Mouse (Mus musculus) liver, adult 2 months (tissue): Measurements from ENCODE around the gene Klhdc8a. TPM values are rescaled to one million over a fixed set of nuclear protein-coding genes. Genes with fewer than 3 reads are reported as not detected.

Experiments
- DNase-seq: peaks from one replicate; pipeline ENCODE4 v3.0.0-alpha.2; 2011; ENCODE audit warnings: low read depth, low spot score; ENCODE audit errors: extremely low read depth
- H3K27ac ChIP-seq: fragments of 200-500 bp; replicated peaks from 2 replicates; pipeline ENCODE4 v1.5.1; 2012; ENCODE audit warnings: low read depth, mild to moderate bottlenecking, control low read depth, inconsistent platforms, low read length; ENCODE audit not compliant: insufficient read depth
- H3K27me3 ChIP-seq: fragments of 200-500 bp; 2 replicates; pipeline ENCODE4 v1.6.1; 2012; ENCODE audit warnings: mild to moderate bottlenecking, moderate library complexity, low read length, inconsistent platforms; ENCODE audit not compliant: control insufficient read depth, insufficient read depth
- H3K36me3 ChIP-seq: fragments of 200-500 bp; 2 replicates; pipeline ENCODE4 v1.6.1; 2012; ENCODE audit warnings: low read length, inconsistent platforms; ENCODE audit not compliant: control insufficient read depth, insufficient read depth
- H3K4me1 ChIP-seq: fragments of 200-500 bp; 2 replicates; pipeline ENCODE4 v1.6.1; 2011; ENCODE audit warnings: low read length; ENCODE audit not compliant: control insufficient read depth, insufficient read depth
- H3K4me3 ChIP-seq: fragments of 200-500 bp; 2 replicates; pipeline ENCODE4 v1.5.1; 2011; ENCODE audit warnings: low read depth, mild to moderate bottlenecking, control low read depth, low read length, moderate library complexity; ENCODE audit not compliant: insufficient read depth
- H3K79me2 ChIP-seq: fragments of 200-500 bp; 2 replicates; pipeline ENCODE4 v1.6.1; 2012; ENCODE audit warnings: inconsistent platforms, mild to moderate bottlenecking, low read length, moderate library complexity; ENCODE audit not compliant: control insufficient read depth, insufficient read depth
- H3K9ac ChIP-seq: fragments of 200-500 bp; 2 replicates; pipeline ENCODE4 v1.6.1; 2012; ENCODE audit warnings: low read depth, mild to moderate bottlenecking, control low read depth, inconsistent platforms, low read length
- CTCF ChIP-seq: fragments of 200-500 bp; IDR thresholded peaks from 2 replicates; pipeline ENCODE4 v1.5.1; 2011; ENCODE audit warnings: low read depth, low read length, control low read depth
- POLR2A ChIP-seq: fragments of 200-500 bp; IDR thresholded peaks from 2 replicates; pipeline ENCODE4 v1.6.1; 2011; ENCODE audit warnings: low read length, control low read depth; ENCODE audit not compliant: insufficient read depth; ENCODE audit errors: extremely low read depth
- WGBS: fragments of 180-500 bp; shearing (Covaris S2); methylation state at CpG from one replicate; pipeline ENCODE4 v1.1.7; 2018; 5-methylcytosine and 5-hydroxymethylcytosine counted together
- polyA plus RNA-seq: library from polyadenylated mRNA; depleted of rRNA; stranded (reverse); fragments of >200 nt; gene quantifications from 2 replicates; pipeline ENCODE4 v1.2.3, GENCODE M21; 2012; rRNA removed
- total RNA-seq: library from RNA; depleted of rRNA; stranded (reverse); fragments of >200 nt; gene quantifications from 2 replicates; pipeline ENCODE4 v1.2.3, GENCODE M21; 2014; rRNA removed

Klhdc8a gene
- total RNA-seq = 0.18 and 0.81 TPM in 2 replicates
- polyA plus RNA-seq = 1.2 and 1.4 TPM in 2 replicates

- Histone ChIP-seq H3K4me1 (peaks cover 11% of the 10 kb centered on the region), H3K27me3 (no peaks in the 10 kb centered on the region), H3K9ac (peak within 1 kb of the TSS; percentile 92), H3K27ac (peak within 1 kb of the TSS; percentile 75), H3K36me3 (no peaks in the 10 kb centered on the region), H3K79me2 (no peaks in the 10 kb centered on the region), H3K4me3 (peak within 1 kb of the TSS; percentile 76)
- peak; percentile 84 for DNase-seq
- TF ChIP-seq POLR2A (peak; percentile 52), CTCF (no peak)
- WGBS = 3% methylated on average over 28 of the region's 28 CpGs
Observed at GRCm38 (mm10) chr1:132298425-132298800, at the start of gene Klhdc8a. Klhdc8a (plus strand) TSS chr1:132298626.

GRCm38 (mm10) chr1:132254467-132254866 lies 44.0 kb upstream of the Klhdc8a start:
- H3K79me2 ChIP-seq = no peaks in the 10 kb centered on the region
- no peaks in the 10 kb centered on the region for H3K4me1 ChIP-seq
- H3K4me3 ChIP-seq = no peak overlapping the region
- H3K9ac ChIP-seq = no peak overlapping the region
- H3K36me3 ChIP-seq = no peaks in the 10 kb centered on the region
- TF ChIP-seq CTCF (peak; percentile 42), POLR2A (no peak)
- 85% methylated on average over 6 of the region's 6 CpGs for WGBS
- DNase-seq = peak; percentile 16
- no peaks in the 10 kb centered on the region for H3K27me3 ChIP-seq
- H3K27ac ChIP-seq = no peak overlapping the region

GRCm38 (mm10) chr1:132260331-132260730 lies 38.1 kb upstream of the Klhdc8a start:
- Histone ChIP-seq H3K27me3 (no peaks in the 10 kb centered on the region), H3K79me2 (no peaks in the 10 kb centered on the region), H3K4me3 (no peak overlapping the region), H3K27ac (no peak overlapping the region), H3K9ac (no peak overlapping the region), H3K36me3 (no peaks in the 10 kb centered on the region), H3K4me1 (no peaks in the 10 kb centered on the region)
- WGBS = 79% methylated on average over 1 of the region's 1 CpGs
- TF ChIP-seq POLR2A = no peak
- TF ChIP-seq CTCF = no peak
- no peak for DNase-seq

DNA sequence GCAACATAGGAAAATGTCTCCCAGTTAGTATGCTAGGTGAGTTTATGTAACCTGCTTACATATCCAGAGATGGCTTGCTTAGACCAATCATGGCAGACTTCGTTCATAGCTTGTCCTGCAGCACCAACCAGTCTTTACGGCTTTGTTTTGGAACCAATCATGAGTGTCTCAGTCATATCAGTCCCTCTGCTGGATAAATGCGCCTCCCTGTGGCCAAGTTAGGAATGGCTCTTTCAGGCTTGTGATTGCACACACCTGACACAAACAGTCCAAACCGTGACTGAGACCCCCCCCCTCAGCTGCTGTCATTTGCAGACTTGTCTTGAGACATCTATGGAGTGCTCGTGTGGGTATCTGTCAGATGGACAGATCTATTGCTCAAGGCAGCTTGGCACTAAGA lies 37.4 kb upstream of the Klhdc8a start:
- Histone ChIP-seq H3K27me3 (no peaks in the 10 kb centered on the region), H3K4me1 (no peaks in the 10 kb centered on the region), H3K79me2 (no peaks in the 10 kb centered on the region), H3K27ac (no peak overlapping the region), H3K9ac (no peak overlapping the region), H3K4me3 (no peak overlapping the region), H3K36me3 (no peaks in the 10 kb centered on the region)
- DNase-seq = peak; percentile 8
- TF ChIP-seq CTCF (no peak), POLR2A (no peak)
- WGBS = 76% methylated on average over 5 of the region's 5 CpGs

GRCm38 (mm10) chr1:132263618-132264017 lies 34.8 kb upstream of the Klhdc8a start:
- Histone ChIP-seq H3K4me1 (no peaks in the 10 kb centered on the region), H3K27me3 (no peaks in the 10 kb centered on the region), H3K4me3 (no peak overlapping the region), H3K79me2 (no peaks in the 10 kb centered on the region), H3K27ac (no peak overlapping the region), H3K36me3 (no peaks in the 10 kb centered on the region), H3K9ac (no peak overlapping the region)
- no peak for DNase-seq
- TF ChIP-seq POLR2A (no peak), CTCF (no peak)
- 95% methylated on average over 4 of the region's 4 CpGs for whole genome bisulfite sequencing

GRCm38 (mm10) chr1:132264577-132264976 lies 33.8 kb upstream of the Klhdc8a start:
- no peak for DNase-seq
- H3K4me1 ChIP-seq = no peaks in the 10 kb centered on the region
- no peak for TF ChIP-seq CTCF
- TF ChIP-seq POLR2A = no peak
- no peak overlapping the region for H3K4me3 ChIP-seq
- no peaks in the 10 kb centered on the region for H3K36me3 ChIP-seq
- no peaks in the 10 kb centered on the region for H3K27me3 ChIP-seq
- H3K79me2 ChIP-seq = no peaks in the 10 kb centered on the region
- no peak overlapping the region for H3K27ac ChIP-seq
- H3K9ac ChIP-seq = no peak overlapping the region
- 75% methylated on average over 7 of the region's 7 CpGs for WGBS
